Mouse (Mus musculus): ENCODE results near the gene Sdsl. TPM values are rescaled to one million over a fixed set of nuclear protein-coding genes. Genes with fewer than 3 reads are reported as not detected.
"Not testable (repeated sequence)": the region's sequence is repeated elsewhere in the genome, so short reads cannot be mapped to it uniquely, and the experiment has no call there.

The Sdsl gene
- polyA plus RNA-seq, 1 experiment from 2014 or later = 6.0 TPM

DNA sequence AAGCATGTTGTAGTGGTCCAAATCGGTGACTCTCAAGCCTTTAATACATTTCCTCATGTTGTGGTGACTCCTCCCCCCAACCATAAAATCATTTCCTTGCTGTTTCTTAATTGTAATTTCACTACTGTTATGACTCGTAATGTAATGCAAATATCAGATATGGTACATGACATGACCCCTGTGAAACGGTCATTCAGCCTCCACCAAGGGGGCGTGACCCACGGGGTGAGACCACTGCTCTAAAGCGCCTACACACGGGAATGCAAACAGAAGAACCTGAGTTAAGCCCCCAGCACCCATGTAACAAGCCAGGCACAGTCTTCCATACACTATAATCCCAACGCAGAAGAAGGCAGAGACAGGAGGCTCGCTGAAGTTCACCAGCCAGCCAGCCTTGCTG is 33.2 kb upstream of the Sdsl start:
- no peaks in the 10 kb centered on the region for H3K9me3 ChIP-seq

DNA sequence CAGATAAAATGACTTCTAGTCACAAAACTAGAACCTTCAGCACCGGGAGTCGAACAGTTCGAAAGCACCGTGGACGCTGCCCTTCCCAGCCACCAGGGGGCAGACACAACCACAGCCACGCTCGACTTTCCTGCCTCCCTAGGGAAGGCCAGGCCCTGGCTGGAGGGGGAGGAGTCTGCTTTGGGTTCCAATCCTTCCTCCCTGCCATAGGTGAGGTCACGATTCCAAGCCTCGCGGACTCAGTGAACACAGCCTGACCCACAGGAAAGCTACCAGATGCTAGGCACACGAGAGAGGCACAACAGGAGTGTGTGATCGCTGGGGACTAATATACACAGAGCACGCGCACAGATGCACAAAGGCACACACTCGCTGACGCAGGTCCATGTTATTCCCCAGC is 32.8 kb upstream of the Sdsl start:
- 24% methylated on average over 16 of the region's 16 CpGs for WGBS
- H3K27ac ChIP-seq = no peak overlapping the region

More for the DNA sequence above, 33.2 kb upstream of the Sdsl start:
- no peaks in the 10 kb centered on the region for H3K27me3 ChIP-seq (replicated peaks)
- H3K4me3 ChIP-seq = no peak overlapping the region
- peaks cover 21% of the 10 kb centered on the region for H3K4me1 ChIP-seq
- no peak overlapping the region for H3K4me2 ChIP-seq
- H3K27ac ChIP-seq = no peak overlapping the region
- H3K9ac ChIP-seq = no peak overlapping the region
- 75% methylated on average over 9 of the region's 9 CpGs for WGBS
- H3K36me3 ChIP-seq (replicated peaks) = no peaks in the 10 kb centered on the region
- ATAC-seq (replicated peaks) = no peak

DNA sequence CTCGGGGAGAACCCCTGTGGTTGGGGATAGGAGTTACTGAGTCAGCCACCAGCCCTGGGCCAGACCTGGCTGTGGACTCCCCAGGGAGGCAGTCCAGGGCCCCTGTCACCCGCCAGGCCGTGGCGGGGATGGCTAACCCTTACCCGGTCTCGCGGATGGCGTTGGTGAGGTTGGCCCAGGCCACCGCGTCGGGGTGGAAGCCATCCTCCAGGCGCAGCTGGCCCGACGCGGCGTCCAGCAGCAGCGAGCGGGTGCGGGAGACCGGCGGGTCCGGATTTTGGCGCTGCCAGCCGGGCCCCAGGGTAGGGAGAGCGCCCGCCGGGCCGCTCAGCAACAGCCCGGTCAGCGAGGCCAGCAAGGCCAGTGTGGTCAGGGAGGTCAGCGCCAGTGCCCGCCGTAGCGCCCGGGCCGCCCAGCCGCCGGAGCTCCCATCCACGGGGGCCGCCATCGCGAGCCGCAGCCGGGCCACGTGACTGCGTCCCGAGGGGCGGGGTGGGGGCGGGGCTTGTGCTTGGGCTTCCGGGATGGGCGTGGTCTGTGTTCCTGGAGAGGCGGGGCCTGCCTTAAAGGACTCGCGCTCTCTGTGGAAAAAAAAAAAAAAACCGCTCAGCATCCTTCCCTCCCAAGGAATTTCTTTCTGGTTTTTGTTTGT is 30.7 kb upstream of the Sdsl start, which contains the start of gene Plbd2:
Plbd2 (minus strand) TSS at position 482 of the 652 bp plus-strand sequence.
- no peaks in the 10 kb centered on the region for H3K27me3 ChIP-seq (replicated peaks)
- ATAC-seq (replicated peaks) = peak; percentile 79
- H3K4me3 ChIP-seq = peak within 1 kb of the TSS; percentile 90
- no peaks in the 10 kb centered on the region for H3K9me3 ChIP-seq
- peaks cover 17% of the 10 kb centered on the region for H3K4me1 ChIP-seq
- H3K27ac ChIP-seq = 0 out of 2 replicates have a peak within 1 kb of the TSS, but pooled peaks have one; percentile 51
- under 1% methylated on average over 48 of the region's 55 CpGs for WGBS
- no peaks in the 10 kb centered on the region for H3K36me3 ChIP-seq (replicated peaks)
- H3K4me2 ChIP-seq = peak within 1 kb of the TSS; percentile 92
- peak within 1 kb of the TSS; percentile 89 for H3K9ac ChIP-seq

More for the DNA sequence above, 32.8 kb upstream of the Sdsl start:
- no peak for ATAC-seq (replicated peaks)
- Histone ChIP-seq H3K9ac (no peak overlapping the region), H3K4me3 (no peak overlapping the region), H3K27me3 (replicated peaks) (no peaks in the 10 kb centered on the region), H3K9me3 (no peaks in the 10 kb centered on the region), H3K36me3 (replicated peaks) (no peaks in the 10 kb centered on the region), H3K4me2 (no peak overlapping the region), H3K4me1 (peaks cover 19% of the 10 kb centered on the region)

DNA sequence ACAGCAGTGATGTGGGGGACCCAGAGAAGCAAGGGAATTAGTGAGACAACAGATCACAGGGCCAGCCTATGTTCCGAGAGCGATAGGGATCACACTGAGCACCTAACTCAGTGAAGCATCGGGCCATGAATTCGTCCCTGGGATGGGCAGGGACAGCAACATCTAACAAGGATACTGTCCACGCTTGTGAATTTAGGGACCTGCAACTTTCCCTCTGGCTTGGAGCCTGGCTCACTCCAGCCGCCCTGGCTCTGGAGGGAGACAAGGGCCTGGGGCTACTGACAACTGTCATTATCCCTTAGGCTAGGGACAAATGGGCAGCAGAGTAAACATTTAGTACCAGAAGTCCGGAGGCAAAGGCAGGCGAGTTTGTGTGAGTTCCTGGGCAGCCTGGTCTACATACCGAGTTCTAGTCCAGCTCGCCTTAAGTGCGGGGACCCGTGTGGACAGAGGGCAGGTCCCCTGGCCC is 30.1 kb upstream of the Sdsl start:
- no peaks in the 10 kb centered on the region for H3K36me3 ChIP-seq (replicated peaks)
- H3K27ac ChIP-seq = 0 out of 2 replicates have a peak overlapping the region, but pooled peaks have one; percentile 51
- H3K9ac ChIP-seq = peak overlapping the region; percentile 89
- 7% methylated on average over 12 of the region's 12 CpGs for WGBS
- peak; percentile 35 for ATAC-seq (replicated peaks)
- H3K4me3 ChIP-seq = peak overlapping the region; percentile 90
- H3K4me2 ChIP-seq = peak overlapping the region; percentile 92
- no peaks in the 10 kb centered on the region for H3K27me3 ChIP-seq (replicated peaks)
- H3K4me1 ChIP-seq = peaks cover 17% of the 10 kb centered on the region
- no peaks in the 10 kb centered on the region for H3K9me3 ChIP-seq

DNA sequence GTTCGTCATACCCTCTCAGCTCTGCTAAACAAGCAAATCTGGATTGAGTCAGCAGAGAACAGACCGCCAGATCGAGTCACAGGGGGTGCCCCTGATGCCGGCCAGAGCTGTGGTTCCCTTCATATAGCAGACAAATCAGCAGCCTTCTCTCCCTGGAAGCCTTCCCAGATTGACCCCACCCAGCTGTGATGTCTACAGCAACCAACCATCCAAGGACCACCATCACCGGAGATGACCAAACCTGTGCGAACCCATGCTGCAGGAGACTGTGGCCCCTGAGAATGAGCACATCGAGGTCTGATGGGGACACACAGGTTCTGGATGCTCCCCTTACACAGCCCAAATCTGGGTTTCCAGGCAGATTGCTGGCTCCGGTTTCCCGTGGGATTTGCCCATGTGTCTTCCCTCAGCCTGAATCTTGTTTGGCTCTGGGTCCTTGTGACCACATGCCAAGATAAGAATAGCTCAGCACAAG is 29.6 kb upstream of the Sdsl start:
- no peaks in the 10 kb centered on the region for H3K9me3 ChIP-seq
- H3K4me1 ChIP-seq = peaks cover 17% of the 10 kb centered on the region
- no peaks in the 10 kb centered on the region for H3K27me3 ChIP-seq (replicated peaks)
- H3K27ac ChIP-seq = no peak overlapping the region
- H3K4me3 ChIP-seq = peak overlapping the region; percentile 90
- 73% methylated on average over 9 of the region's 9 CpGs for WGBS
- peak overlapping the region; percentile 92 for H3K4me2 ChIP-seq
- ATAC-seq (replicated peaks) = no peak
- peak overlapping the region; percentile 89 for H3K9ac ChIP-seq
- H3K36me3 ChIP-seq (replicated peaks) = no peaks in the 10 kb centered on the region

DNA sequence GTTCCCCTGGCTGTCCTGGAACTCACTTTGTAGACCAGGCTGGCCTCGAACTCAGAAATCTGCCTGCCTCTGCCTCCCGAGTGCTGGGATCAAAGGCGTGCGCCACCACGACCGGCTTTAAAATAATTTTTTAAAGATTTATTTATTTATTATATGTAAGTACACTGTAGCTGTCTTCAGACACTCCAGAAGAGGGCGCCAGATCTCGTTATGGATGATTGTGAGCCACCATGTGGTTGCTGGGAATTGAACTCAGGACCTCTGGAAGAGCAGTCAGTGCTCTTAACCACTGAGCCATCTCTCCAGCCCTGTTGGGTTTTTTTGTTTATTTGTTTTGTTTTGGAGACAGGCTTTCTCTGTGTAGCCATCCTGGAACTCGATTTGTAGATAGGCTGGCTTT is 28.0 kb upstream of the Sdsl start:
- H3K27ac ChIP-seq; H3K4me2 ChIP-seq; H3K27me3 ChIP-seq (replicated peaks); H3K9ac ChIP-seq; ATAC-seq (replicated peaks); H3K36me3 ChIP-seq (replicated peaks); H3K4me3 ChIP-seq; H3K9me3 ChIP-seq: not testable (repeated sequence)
- H3K4me1 ChIP-seq = peaks cover 17% of the 10 kb centered on the region
- 89% methylated on average over 9 of the region's 9 CpGs for WGBS

DNA sequence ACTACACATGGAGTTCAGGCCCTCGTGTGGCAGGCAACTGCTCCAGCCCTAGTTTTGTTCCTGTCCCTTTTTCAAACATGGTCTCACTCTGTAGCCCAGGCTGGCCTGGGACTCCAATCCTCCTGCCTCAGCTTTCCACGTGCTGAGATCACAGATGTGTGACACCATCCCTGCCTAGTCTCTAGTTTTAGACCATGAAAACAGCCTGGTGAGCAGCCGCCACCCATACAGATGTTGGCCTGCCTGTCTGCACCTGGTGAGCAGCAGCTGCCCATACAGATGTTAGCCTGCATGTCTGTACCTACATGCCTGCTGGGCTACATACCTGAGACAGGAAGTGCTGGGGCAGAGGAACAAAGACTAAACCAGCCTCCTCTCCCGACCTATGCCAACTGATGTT is 26.6 kb upstream of the Sdsl start:
- Histone ChIP-seq H3K4me1 (peaks cover 17% of the 10 kb centered on the region), H3K4me3 (no peak overlapping the region), H3K36me3 (replicated peaks) (no peaks in the 10 kb centered on the region), H3K9ac (no peak overlapping the region), H3K9me3 (no peaks in the 10 kb centered on the region), H3K4me2 (no peak overlapping the region), H3K27me3 (replicated peaks) (no peaks in the 10 kb centered on the region), H3K27ac (no peak overlapping the region)
- WGBS = 85% methylated on average over 4 of the region's 4 CpGs
- no peak for ATAC-seq (replicated peaks)

DNA sequence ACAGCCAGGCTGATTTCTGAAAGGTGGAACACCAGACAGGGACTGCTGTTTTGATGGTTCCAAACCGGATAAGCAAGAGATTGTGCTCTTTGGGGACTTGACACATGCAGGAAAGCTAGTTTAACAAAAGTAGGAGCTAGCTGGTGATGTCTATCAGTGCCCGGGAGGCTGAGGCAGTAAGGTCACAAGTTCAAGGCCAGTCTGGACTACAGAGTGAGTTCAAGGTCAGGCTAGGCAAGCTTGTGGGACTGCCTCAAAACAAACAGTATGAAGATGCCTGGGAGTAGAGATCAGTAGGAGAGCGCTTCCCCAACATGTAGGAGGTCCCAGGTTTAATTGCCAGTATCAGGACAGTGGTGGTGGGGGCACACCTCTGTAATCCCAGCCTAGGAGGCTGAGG is 24.5 kb upstream of the Sdsl start:
- ATAC-seq (replicated peaks) = no peak
- no peak overlapping the region for H3K4me2 ChIP-seq
- H3K27ac ChIP-seq = no peak overlapping the region
- H3K9me3 ChIP-seq = no peaks in the 10 kb centered on the region
- WGBS = 91% methylated on average over 3 of the region's 3 CpGs
- no peak overlapping the region for H3K4me3 ChIP-seq
- H3K4me1 ChIP-seq = peaks cover 7% of the 10 kb centered on the region
- no peak overlapping the region for H3K9ac ChIP-seq
- H3K36me3 ChIP-seq (replicated peaks) = 0 out of 2 replicates have a peak, but pooled peaks cover 3% of the 10 kb centered on the region
- no peaks in the 10 kb centered on the region for H3K27me3 ChIP-seq (replicated peaks)

DNA sequence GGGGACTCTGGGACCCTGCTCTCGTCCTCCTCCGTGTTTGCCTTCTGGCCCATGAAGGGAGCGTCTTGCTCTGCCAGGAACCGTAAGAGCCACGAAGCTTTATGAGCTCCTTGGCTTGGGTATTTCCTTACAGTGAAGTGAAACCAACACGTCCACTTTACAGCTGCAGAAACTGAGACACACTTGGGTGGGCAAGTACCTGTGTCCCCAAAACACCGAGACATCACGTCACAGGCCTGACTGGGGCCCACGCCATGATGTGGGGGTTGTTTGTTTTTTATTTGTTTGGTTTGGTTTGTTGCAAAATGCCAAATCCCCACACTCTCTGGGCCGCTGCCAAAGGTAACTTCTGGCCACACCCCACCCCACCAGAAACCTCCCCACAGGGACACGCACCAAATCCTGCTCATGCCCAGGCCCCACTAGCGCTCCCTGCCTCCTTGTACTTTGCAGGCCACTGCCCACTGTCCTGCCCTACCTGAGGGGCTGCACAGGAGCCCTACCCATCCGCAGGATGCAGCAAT is 23.2 kb upstream of the Sdsl start:
- 88% methylated on average over 13 of the region's 13 CpGs for WGBS
- no peaks in the 10 kb centered on the region for H3K9me3 ChIP-seq
- no peak for ATAC-seq (replicated peaks)

DNA sequence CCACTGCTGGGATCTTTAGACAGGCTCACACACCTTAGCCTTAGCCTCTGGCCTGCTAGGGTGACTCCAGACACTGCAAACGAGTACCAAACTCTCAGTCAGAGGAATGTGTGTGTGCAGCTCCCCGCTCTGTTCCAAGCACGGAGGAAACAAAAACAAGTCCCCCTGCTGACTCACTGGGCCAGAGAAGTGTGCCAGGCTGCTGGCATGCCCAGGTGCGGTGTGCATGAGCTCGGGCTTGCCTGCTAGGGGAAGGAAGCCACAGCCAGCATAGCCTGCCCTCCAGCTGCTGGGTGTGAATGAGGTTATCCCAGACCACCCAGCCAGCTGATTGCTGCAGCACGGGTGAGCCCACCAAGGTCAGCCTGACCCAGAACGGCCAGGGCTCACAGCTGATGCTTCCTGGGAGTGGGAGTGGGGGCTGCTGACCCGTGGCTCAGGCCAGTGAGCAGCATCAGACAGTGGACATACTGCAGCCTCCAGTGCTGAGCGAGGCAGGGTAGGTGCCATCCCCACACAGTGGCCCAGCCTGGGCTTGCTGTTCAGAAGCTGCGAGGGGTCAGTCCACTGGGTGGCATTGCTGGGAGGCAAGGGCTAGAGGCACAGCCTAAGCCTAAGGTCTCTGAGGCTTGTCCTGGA is 22.6 kb upstream of the Sdsl start:
- no peak for ATAC-seq (replicated peaks)
- Histone ChIP-seq H3K9me3 (no peaks in the 10 kb centered on the region), H3K27me3 (replicated peaks) (no peaks in the 10 kb centered on the region), H3K4me3 (no peak overlapping the region), H3K27ac (no peak overlapping the region), H3K4me1 (peaks cover 5% of the 10 kb centered on the region; the same call in 1 of the 2 replicates), H3K9ac (no peak overlapping the region), H3K4me2 (no peak overlapping the region), H3K36me3 (replicated peaks) (0 out of 2 replicates have a peak, but pooled peaks cover 3% of the 10 kb centered on the region)
- 80% methylated on average over 10 of the region's 10 CpGs for WGBS

More for the DNA sequence above, 23.2 kb upstream of the Sdsl start:
- no peak overlapping the region for H3K4me3 ChIP-seq
- no peak overlapping the region for H3K4me2 ChIP-seq
- H3K9ac ChIP-seq = no peak overlapping the region
- H3K36me3 ChIP-seq (replicated peaks) = 0 out of 2 replicates have a peak, but pooled peaks cover 3% of the 10 kb centered on the region
- no peaks in the 10 kb centered on the region for H3K27me3 ChIP-seq (replicated peaks)
- H3K4me1 ChIP-seq = peaks cover 2% of the 10 kb centered on the region; the same call in 1 of the 2 replicates
- no peak overlapping the region for H3K27ac ChIP-seq

DNA sequence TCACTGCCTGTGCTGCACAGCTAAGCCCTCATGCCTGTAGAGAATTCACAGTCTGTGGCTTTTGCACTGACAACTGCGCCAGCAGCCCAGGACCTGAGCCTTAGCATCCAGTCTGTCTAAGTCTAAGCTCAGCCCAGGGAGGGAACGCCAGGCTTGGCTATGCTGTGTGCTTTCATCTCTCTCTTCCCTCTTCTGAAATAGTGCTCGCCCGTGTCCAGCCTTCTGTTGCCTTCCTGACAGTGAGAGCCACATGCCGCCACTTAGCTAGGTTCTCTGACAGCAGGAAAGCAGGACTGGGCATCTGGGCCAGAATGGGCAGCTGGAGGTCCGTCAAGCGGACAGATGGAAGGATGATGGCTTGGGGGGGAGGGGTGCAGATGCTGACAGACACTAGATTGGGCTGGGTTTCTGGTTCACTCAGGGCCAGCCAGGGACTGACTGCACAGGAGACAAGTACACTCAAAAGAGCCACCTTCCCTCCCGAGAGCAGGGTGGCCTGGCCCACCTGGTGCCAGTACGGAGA is 21.3 kb upstream of the Sdsl start:
- 0 out of 2 replicates have a peak, but pooled peaks cover 3% of the 10 kb centered on the region for H3K36me3 ChIP-seq (replicated peaks)
- no peaks in the 10 kb centered on the region for H3K9me3 ChIP-seq
- no peak overlapping the region for H3K9ac ChIP-seq
- H3K4me2 ChIP-seq = no peak overlapping the region
- H3K4me1 ChIP-seq = peaks cover 5% of the 10 kb centered on the region; the same call in 1 of the 2 replicates
- 75% methylated on average over 9 of the region's 9 CpGs for WGBS
- H3K4me3 ChIP-seq = no peak overlapping the region
- H3K27me3 ChIP-seq (replicated peaks) = no peaks in the 10 kb centered on the region
- no peak for ATAC-seq (replicated peaks)
- H3K27ac ChIP-seq = no peak overlapping the region

DNA sequence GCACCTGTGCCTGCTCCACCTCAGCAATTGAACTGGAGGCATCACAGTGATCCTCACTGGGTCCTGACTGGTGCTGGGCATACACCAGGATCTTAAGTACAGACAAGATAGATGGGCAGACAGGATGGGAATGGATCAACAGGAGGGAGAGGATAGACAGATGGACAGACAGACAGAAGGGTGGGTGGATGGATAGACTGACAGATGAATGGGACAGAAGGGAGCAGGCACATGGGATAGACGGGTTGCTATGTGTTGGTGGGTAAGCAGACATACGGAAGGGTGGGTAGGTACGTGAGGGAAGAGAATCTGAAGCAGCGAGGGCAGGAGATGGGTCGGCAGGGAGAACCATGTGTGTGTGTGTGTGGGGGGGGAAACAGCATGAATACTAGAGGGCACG is 20.8 kb upstream of the Sdsl start:
- Histone ChIP-seq H3K9me3 (no peaks in the 10 kb centered on the region), H3K4me3 (no peak overlapping the region), H3K4me1 (peaks cover 5% of the 10 kb centered on the region; the same call in 1 of the 2 replicates), H3K9ac (no peak overlapping the region), H3K4me2 (no peak overlapping the region), H3K27ac (no peak overlapping the region), H3K36me3 (replicated peaks) (0 out of 2 replicates have a peak, but pooled peaks cover 3% of the 10 kb centered on the region), H3K27me3 (replicated peaks) (no peaks in the 10 kb centered on the region)
- no peak for ATAC-seq (replicated peaks)
- WGBS = 90% methylated on average over 6 of the region's 6 CpGs

Measured in midbrain, embryonic 15.5 days (tissue).